Mouse (Mus musculus): Measurements from ENCODE around the gene Fxyd3. TPM values are rescaled to one million over a fixed set of nuclear protein-coding genes. Genes with fewer than 3 reads are reported as not detected.

Fxyd3 gene
- total RNA-seq, 2 experiments from 2014 or later = 2.7 to 5.2 TPM

GRCm38 (mm10) chr7:31099612-31099982, 23.1 kb upstream of the Fxyd3 start:
- DNase-seq = no peak

DNA sequence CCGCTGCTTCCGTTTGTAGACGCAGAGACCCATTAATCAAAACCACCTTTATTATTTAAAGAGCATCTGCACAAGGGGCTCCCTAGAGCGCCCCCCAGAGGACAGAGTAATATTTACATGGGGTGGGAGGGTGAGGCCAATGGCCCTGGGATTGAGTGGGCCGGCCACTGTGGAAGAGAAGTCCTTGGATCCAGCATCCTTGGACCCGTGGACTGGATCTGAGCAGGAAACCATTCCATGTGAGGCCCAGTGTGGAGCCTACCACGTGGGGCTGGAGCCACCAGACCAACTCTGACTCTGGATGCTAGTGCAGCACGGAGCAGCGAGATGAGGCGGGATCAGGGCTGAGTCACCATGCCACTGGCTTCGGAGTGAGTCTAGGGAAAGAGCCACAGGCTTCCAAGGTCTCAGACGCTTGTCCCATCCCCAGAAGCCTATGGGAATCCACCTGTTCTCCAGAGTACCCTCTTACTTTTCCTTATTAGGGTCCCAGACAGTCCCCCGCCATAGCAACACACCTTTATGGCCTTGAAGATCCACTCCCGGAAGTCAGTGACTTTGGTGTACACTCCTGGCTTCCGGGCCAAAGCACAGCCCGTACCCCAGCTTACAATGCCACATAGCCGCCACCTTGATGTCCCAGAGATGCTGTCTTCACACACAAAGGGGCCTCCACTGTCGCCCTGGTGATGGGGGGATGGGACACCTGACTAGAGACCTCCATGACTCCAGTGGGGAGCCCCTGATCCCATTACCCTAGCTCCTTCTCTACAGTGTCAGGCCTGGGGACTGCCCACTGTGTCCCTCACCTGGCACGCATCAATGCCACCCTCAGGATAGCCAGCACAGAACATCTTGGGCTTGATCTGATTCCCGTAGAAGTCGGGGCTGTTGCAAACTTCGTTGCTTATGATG, 22.4 kb upstream of the Fxyd3 start:
- intact Hi-C loops (cut with DNase I) = no loop called here
- peak in 1 of 2 experiments; percentile 47 for DNase-seq

More at GRCm38 (mm10) chr7:31099612-31099982, 23.1 kb upstream of the Fxyd3 start:
- intact Hi-C loops (cut with DNase I) = no loop called here

- intact Hi-C loops (cut with DNase I) = loop anchor here (1.0 kb wide), 1 partner anchor 38 kb away; the partner anchor contains the start of gene Lgi4
- DNase-seq = peak; percentile 92 to 95
Measured at GRCm38 (mm10) chr7:31097583-31098248, 21.2 kb upstream of the Fxyd3 start.

- no peak for DNase-seq
- intact Hi-C loops (cut with DNase I) = loop anchor here (1.0 kb wide), 1 partner anchor 38 kb away; the partner anchor contains the start of gene Lgi4
Measured at GRCm38 (mm10) chr7:31096892-31097564, 20.5 kb upstream of the Fxyd3 start.

GRCm38 (mm10) chr7:31094774-31095501, 18.4 kb upstream of the Fxyd3 start:
- intact Hi-C loops (cut with DNase I) = no loop called here
- DNase-seq = no peak

- intact Hi-C loops (cut with DNase I) = no loop called here
- no peak for DNase-seq
Measured at GRCm38 (mm10) chr7:31089721-31090120, 13.2 kb upstream of the Fxyd3 start.

- intact Hi-C loops (cut with DNase I) = no loop called here
- DNase-seq = no peak
Measured at GRCm38 (mm10) chr7:31088206-31088605, 11.7 kb upstream of the Fxyd3 start.

DNA sequence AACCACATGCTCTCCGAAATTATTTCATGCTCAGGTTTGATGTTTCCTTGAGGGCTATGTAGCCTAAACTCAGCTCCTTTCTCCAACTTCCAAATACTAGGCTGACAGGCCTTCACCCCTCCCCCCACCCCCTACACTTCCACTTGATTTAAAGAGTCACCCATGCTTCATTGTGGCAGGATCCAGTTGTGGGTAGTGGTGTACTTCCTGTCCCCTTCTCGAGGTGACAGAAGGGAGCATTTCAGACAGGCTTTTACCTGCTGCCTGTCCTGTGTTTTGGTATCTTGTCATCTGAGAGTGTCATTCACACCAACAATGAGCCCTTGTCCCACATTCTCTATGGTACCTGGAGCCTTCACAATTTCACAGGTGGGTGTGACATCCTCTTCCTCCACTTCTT, 10.8 kb upstream of the Fxyd3 start:
- intact Hi-C loops (cut with DNase I) = no loop called here
- DNase-seq = no peak

GRCm38 (mm10) chr7:31086175-31086755, 9.8 kb upstream of the Fxyd3 start:
- DNase-seq = no peak

GRCm38 (mm10) chr7:31085171-31085570, 8.7 kb upstream of the Fxyd3 start:
- peak; percentile 54 to 60 for DNase-seq
- intact Hi-C loops (cut with DNase I) = no loop called here

More at GRCm38 (mm10) chr7:31086175-31086755, 9.8 kb upstream of the Fxyd3 start:
- intact Hi-C loops (cut with DNase I) = no loop called here

DNA sequence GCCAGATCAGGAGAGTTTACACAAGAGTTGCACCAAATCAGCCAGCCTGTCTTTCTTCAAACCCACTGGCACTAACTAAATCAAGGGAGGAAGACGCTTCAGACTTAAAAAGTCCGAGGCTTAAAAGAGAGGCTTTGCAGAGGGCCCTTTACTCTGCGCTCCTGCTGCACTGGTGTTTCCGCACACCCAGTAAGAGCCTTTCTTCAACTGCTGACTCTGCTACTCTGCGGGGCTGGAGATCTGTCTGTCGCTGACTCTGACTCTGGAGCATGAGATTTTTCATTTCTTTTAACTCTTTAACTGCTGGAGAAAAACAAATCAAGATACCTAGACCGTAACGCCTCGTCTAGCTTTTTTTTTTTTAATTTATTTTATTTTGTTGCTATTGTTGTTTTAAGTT, 7.6 kb upstream of the Fxyd3 start:
- no peak for DNase-seq
- intact Hi-C loops (cut with DNase I) = no loop called here

- intact Hi-C loops (cut with DNase I) = no loop called here
- peak; percentile 75 to 76 for DNase-seq
Measured at GRCm38 (mm10) chr7:31082831-31083588, 6.5 kb upstream of the Fxyd3 start.

- DNase-seq = no peak
- intact Hi-C loops (cut with DNase I) = no loop called here
Measured at GRCm38 (mm10) chr7:31082106-31082505, 5.6 kb upstream of the Fxyd3 start.

DNA sequence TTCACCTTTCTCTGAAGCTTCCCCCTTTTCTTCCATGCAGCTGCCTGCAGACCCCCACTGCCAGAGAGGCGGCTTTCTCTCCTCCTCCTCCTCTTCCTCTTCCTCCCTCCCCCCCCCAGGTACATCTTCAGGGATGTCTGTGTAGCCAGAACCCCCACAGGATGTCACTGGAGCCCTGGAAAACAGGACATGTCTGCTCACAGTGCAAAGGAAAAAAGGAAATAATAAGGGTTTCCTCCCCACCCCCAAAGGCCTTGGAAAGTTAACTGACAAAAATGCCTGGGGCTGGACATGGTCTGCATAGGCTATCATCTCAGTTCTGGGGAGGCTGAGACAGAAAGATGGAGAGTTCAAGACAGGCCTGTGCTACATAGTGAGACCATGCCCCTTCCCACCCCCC, 4.6 kb upstream of the Fxyd3 start:
- intact Hi-C loops (cut with DNase I) = no loop called here
- DNase-seq = no peak

- DNase-seq = no peak
- intact Hi-C loops (cut with DNase I) = no loop called here
Measured at GRCm38 (mm10) chr7:31080611-31081010, 4.1 kb upstream of the Fxyd3 start.

DNA sequence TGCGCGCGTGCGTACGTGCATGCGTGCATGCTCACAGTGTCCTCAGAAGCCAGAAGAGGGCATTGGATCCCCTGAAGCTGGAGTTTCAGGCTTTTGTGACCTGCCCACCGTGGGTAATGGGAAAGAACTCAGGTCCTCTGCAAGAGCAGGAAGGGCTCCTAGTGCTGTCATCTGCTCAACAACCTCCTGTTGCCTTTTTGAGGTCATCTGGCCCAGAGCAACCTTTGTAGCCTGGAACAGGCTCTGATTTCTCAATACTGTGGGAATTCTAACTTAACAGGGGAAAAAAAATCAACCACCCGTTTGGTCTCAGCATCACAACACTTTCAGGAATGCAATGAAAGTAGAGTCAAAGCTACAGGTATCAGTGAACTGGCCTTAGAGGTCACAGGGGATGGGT, 3.2 kb upstream of the Fxyd3 start:
- intact Hi-C loops (cut with DNase I) = loop anchor here (10.0 kb wide), 1 partner anchor 205 kb away; no protein-coding TSS in a partner anchor
- no peak for DNase-seq

DNA sequence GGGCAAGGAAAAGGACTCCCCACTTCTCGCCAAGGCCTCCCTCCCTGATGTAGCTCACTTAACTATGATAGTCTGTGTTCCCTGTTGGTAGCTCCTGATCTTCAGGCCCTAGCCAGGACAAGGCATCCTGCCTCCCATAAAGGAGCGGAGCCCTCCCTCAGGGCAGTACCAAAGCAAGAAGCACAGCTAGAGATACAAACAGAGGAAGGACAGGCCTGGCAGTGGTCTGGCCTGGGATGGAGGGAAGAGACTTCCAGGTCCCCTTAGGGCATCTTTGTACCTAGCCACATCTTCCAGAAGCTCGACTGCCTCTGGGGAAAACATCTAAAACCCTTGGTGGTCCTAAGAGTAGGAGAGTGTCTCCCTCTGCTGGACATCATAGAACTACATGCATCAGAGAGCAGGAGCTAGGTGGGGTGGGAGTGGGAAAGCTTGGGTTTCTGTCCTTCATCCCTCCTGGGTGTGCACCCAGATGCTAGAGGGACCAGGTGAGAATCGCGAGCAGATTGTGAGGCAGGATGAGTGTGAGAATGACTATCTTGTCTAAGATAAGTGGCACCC, 1.5 kb upstream of the Fxyd3 start:
- intact Hi-C loops (cut with DNase I) = loop anchor here (1.0 to 10.0 kb wide), 2 partner anchors 19 to 203 kb away; partner anchors contain the start of gene Lgi4
- peak; percentile 30 to 71 for DNase-seq

DNA sequence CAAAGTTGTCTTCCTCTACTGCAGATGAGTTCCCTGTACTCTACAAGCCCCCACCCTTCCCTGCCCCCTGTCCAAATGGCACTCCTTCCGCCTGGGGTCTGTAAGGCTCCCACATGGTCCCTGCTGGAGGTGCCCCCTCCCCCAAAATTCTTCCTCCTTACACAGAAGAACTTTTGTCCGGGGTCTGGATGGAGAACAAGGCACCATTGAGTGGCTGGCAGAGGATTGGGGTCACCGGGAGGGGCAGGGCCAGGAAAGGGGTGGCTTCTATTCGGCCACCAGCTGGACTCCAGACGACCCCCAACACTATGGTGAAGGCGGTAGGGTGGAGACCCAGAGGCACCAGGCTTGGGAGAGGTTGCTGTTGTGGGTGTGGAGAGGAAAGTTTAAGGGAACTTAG, 966 bp upstream of the Fxyd3 start:
- no peak for DNase-seq
- intact Hi-C loops (cut with DNase I) = loop anchor here (10.0 kb wide), 1 partner anchor 203 kb away; no protein-coding TSS in a partner anchor

GRCm38 (mm10) chr7:31074713-31075069, 1.8 kb downstream of the Fxyd3 start:
- intact Hi-C loops (cut with DNase I) = loop anchor here (10.0 kb wide), 1 partner anchor 200 kb away; no protein-coding TSS in a partner anchor

More at GRCm38 (mm10) chr7:31074713-31075069, 1.8 kb downstream of the Fxyd3 start:
- DNase-seq = no peak

Data from heart, postnatal 14 days (tissue).